ENCODE assay signal across 10 mouse cellular contexts in the genomic region with DNA sequence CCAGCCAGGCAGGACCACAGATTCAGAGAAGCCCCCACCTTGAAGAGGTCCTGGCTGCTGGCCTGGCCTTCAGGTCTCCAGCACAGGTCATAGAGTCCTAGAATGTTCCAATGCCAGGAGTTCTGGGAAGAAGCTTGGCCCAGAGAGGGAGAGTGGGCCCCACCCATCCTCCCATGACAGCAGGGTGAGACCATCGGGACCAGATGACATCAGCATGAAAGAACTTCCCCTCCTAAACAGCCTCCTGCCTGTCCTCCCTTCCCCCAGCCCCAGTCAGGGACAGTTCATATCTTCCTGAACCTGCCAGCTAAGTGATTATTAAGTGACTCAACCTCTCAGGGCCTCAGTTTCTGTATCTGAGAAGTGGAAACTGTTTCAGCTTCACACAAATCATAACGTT. TPM values are rescaled to one million over a fixed set of nuclear protein-coding genes. Genes with fewer than 3 reads are reported as not detected.
DNase-seq lines count a peak whose midpoint lies in the region; ATAC-seq and TF ChIP-seq lines count a peak whose summit lies in the region.
"Had no signal": no experiment of that assay in that cellular context is flagged by ENCODE, and none has a peak within 500 bp of the region (broad histone marks: within the 10 kb centered on the region; RNA-seq: fewer than 3 reads in every experiment).

No protein-coding gene starts in this region.

- H3K4me1 ChIP-seq in neural tube, embryonic 13.5 days (replicated peaks), result peaks cover 89% of the 10 kb centered on the region
- peaks cover 20% of the 10 kb centered on the region for H3K4me1 ChIP-seq in stomach, postnatal 0 days (replicated peaks; ENCODE audit: control insufficient read depth, insufficient read depth)

- no peak for ATAC-seq in neural tube, embryonic 13.5 days (ENCODE audit: low read depth)
- no peak; the same call in 1 of the 2 replicates for ATAC-seq in stomach, postnatal 0 days (ENCODE audit: low FRiP score, low TSS enrichment)

- no peaks in the 10 kb centered on the region for H3K9me3 ChIP-seq in neural tube, embryonic 13.5 days
- H3K9me3 ChIP-seq in stomach, postnatal 0 days (ENCODE audit: control insufficient read depth, low read length), result no peaks in the 10 kb centered on the region
- H3K9me3 ChIP-seq: stomach, embryonic 15.5 days had no signal

- no peak for DNase-seq in neural tube, embryonic 10.5 days (ENCODE audit: extremely low spot score, low spot score)
- DNase-seq in gastrocnemius, postnatal 25 days, result peak; percentile 61
- DNase-seq in kidney, postnatal 10 days, result peak; percentile 65
- no peak for DNase-seq in stomach, postnatal 0 days (ENCODE audit: low spot score)
- DNase-seq in right cerebral cortex, postnatal 14 days, result no peak
- no peak for DNase-seq in spleen, postnatal 10 days (ENCODE audit: low spot score in 2 of 2)
- DNase-seq in cerebellum, adult 9-11 months, result no peak

- 63% methylated on average over 2 of the region's 2 CpGs for WGBS in neural tube, embryonic 13.5 days
- 26% methylated on average over 2 of the region's 2 CpGs for WGBS in stomach, postnatal 0 days

- 0 out of 2 replicates have a peak overlapping the region, but pooled peaks have one; percentile 23 for H3K27ac ChIP-seq in neural tube, embryonic 13.5 days (replicated peaks)
- H3K27ac ChIP-seq in stomach, postnatal 0 days (replicated peaks), result peak overlapping the region; percentile 67
- H3K27ac ChIP-seq: stomach, embryonic 15.5 days had no signal

- no peak for TF ChIP-seq EP300 in stomach, postnatal 0 days (optimal IDR thresholded peaks at IDR 0.05)

- H3K4me2 ChIP-seq in neural tube, embryonic 13.5 days, result no peak overlapping the region
- no peak overlapping the region for H3K4me2 ChIP-seq in stomach, postnatal 0 days (replicated peaks; ENCODE audit: low read depth)
- H3K4me2 ChIP-seq: stomach, embryonic 15.5 days had no signal

- peak overlapping the region; percentile 8; the same call in 1 of the 2 replicates for H3K9ac ChIP-seq in neural tube, embryonic 13.5 days
- H3K9ac ChIP-seq in stomach, postnatal 0 days (ENCODE audit: low read length), result no peak overlapping the region
- H3K9ac ChIP-seq: stomach, embryonic 15.5 days had no signal

- no peak for TF ChIP-seq CTCF in stomach, postnatal 0 days (IDR thresholded peaks at IDR 0.05; ENCODE audit: low read depth)

- no peaks in the 10 kb centered on the region for H3K27me3 ChIP-seq in neural tube, embryonic 13.5 days
- no peaks in the 10 kb centered on the region for H3K27me3 ChIP-seq in stomach, postnatal 0 days (ENCODE audit: control insufficient read depth, insufficient read depth, low read length)
- H3K27me3 ChIP-seq: stomach, embryonic 15.5 days had no signal

- peaks cover 50% of the 10 kb centered on the region for H3K36me3 ChIP-seq in neural tube, embryonic 13.5 days
- no peaks in the 10 kb centered on the region; the same call in 1 of the 2 replicates for H3K36me3 ChIP-seq in stomach, postnatal 0 days (ENCODE audit: control insufficient read depth, insufficient read depth, low read length)

- H3K4me3 ChIP-seq in neural tube, embryonic 13.5 days, result no peak overlapping the region
- H3K4me3 ChIP-seq in stomach, postnatal 0 days (ENCODE audit: low read depth, low read length), result no peak overlapping the region
- H3K4me3 ChIP-seq: stomach, embryonic 15.5 days had no signal

RNA-seq across cellular contexts. Expression of gene Carhsp1, which starts 5.5 kb away (rescaled TPM):
- polyA plus RNA-seq in neural tube, embryonic 13.5 days (2015; fragmentation: Nextera tagmentation; extraction: Ambion mirVana), result 225 and 243 TPM in 2 replicates
- 10 to 100 TPM in 1 of 2 experiments, 1 to 10 TPM in 1; 8.6 to 10.5 TPM for total RNA-seq in gastrocnemius, postnatal 25 days (2021)
- polyA plus RNA-seq in stomach, postnatal 0 days (2015; fragmentation: Nextera tagmentation; extraction: Ambion mirVana), result 53.1 and 53.8 TPM in 2 replicates

RNA-seq across cellular contexts. Expression of gene Gm5767, which starts 14.1 kb away (rescaled TPM):
- polyA plus RNA-seq in neural tube, embryonic 13.5 days (2015; fragmentation: Nextera tagmentation; extraction: Ambion mirVana), result not detected in 2 replicates
- not detected for total RNA-seq in gastrocnemius, postnatal 25 days (2021)
- not detected in 2 replicates for polyA plus RNA-seq in stomach, postnatal 0 days (2015; fragmentation: Nextera tagmentation; extraction: Ambion mirVana)
- polyA plus RNA-seq: limb, embryonic 11.5 days; stomach, embryonic 15.5 days had no signal

RNA-seq across cellular contexts. Expression of gene Tmem186, which starts 28.9 kb away (rescaled TPM):
- 19.0 and 20.6 TPM in 2 replicates for polyA plus RNA-seq in neural tube, embryonic 13.5 days (2015; fragmentation: Nextera tagmentation; extraction: Ambion mirVana)
- total RNA-seq in gastrocnemius, postnatal 25 days (2021), result 10 to 100 TPM in 1 of 2 experiments, 1 to 10 TPM in 1; 9.0 to 10.7 TPM
- 11.1 and 11.8 TPM in 2 replicates for polyA plus RNA-seq in stomach, postnatal 0 days (2015; fragmentation: Nextera tagmentation; extraction: Ambion mirVana)

RNA-seq across cellular contexts. Expression of gene Pmm2, which starts 29.0 kb away (rescaled TPM):
- 37.0 and 43.3 TPM in 2 replicates for polyA plus RNA-seq in neural tube, embryonic 13.5 days (2015; fragmentation: Nextera tagmentation; extraction: Ambion mirVana)
- 10 to 100 TPM; 20.3 to 20.6 TPM for total RNA-seq in gastrocnemius, postnatal 25 days (2021)
- polyA plus RNA-seq in stomach, postnatal 0 days (2015; fragmentation: Nextera tagmentation; extraction: Ambion mirVana), result 74.2 and 74.9 TPM in 2 replicates

Comparison
In these comparisons a context has a peak if more than half of its experiments do, and no peak if none do; other contexts are left out.
1. DNase-seq: peak in gastrocnemius, postnatal 25 days (single experiment) and kidney, postnatal 10 days (single experiment); none in neural tube, embryonic 10.5 days (single experiment), stomach, postnatal 0 days (single experiment), right cerebral cortex, postnatal 14 days (single experiment), spleen, postnatal 10 days (0 of 2) and cerebellum, adult 9-11 months (single experiment).